Mouse (Mus musculus) CD4-positive, CD25-positive, alpha-beta regulatory T cell (primary cell): Measurements from ENCODE around the gene Cts8. TPM values are rescaled to one million over a fixed set of nuclear protein-coding genes. Genes with fewer than 3 reads are reported as not detected.

ENCODE experiments used
- polyA plus RNA-seq: library from polyadenylated mRNA; unstranded; fragments of 100-300 nt; shearing (Covaris generic); gene quantifications from one replicate; pipeline ENCODE4 v1.2.1, GENCODE M21; 2017

The Cts8 gene
- polyA plus RNA-seq, result 0.07 TPM

GRCm38 (mm10) chr13:61255258-61255657 lies at the start of gene Cts8:
Gene Cts8, minus strand, starts transcription at chr13:61255358.

GRCm38 (mm10) chr13:61288739-61289138 lies 33.6 kb upstream of the Cts8 start, which contains the start of gene Gm49398:
Gene Gm49398, minus strand, starts transcription at chr13:61288839.

GRCm38 (mm10) chr13:61203310-61203709 lies 51.8 kb downstream of the Cts8 start, which contains the start of gene Cts6:
Gene Cts6, minus strand, starts transcription at chr13:61203410.

Other genes with a start within 250 kb of the Cts8 start
- not detected for gene Ctsj, start 249.4 kb downstream of the Cts8 start, polyA plus RNA-seq
- not detected for gene Ctsq, start 214.7 kb downstream of the Cts8 start, polyA plus RNA-seq
- gene Ctsr, start 91.1 kb downstream of the Cts8 start, polyA plus RNA-seq, result not detected
- not detected for gene Cts6, start 51.9 kb downstream of the Cts8 start, polyA plus RNA-seq
- gene Gm49398, start 33.5 kb upstream of the Cts8 start, polyA plus RNA-seq, result not detected
- not detected for gene Cts7, start 102.8 kb upstream of the Cts8 start, polyA plus RNA-seq